Mouse (Mus musculus) heart, adult 2 months (tissue): ENCODE data around the gene Cadm3. TPM values are rescaled to one million over a fixed set of nuclear protein-coding genes. Genes with fewer than 3 reads are reported as not detected.

ENCODE experiments used
- DNase-seq, 2 experiments: peaks; one replicate each; pipeline ENCODE4 v3.0.0; 2021
- H3K27ac ChIP-seq: fragments of 200-600 bp; 2 replicates; pipeline ENCODE4 v1.8.1; 2022
- H3K27me3 ChIP-seq: fragments of 200-500 bp; 2 replicates; pipeline ENCODE4 v1.6.1; 2012; ENCODE audit warnings: mild to moderate bottlenecking, low read length, inconsistent platforms, mixed read lengths; ENCODE audit not compliant: control insufficient read depth, insufficient read depth
- H3K36me3 ChIP-seq: fragments of 200-500 bp; 2 replicates; pipeline ENCODE4 v1.6.1; 2012; ENCODE audit warnings: low read length, inconsistent platforms; ENCODE audit not compliant: control insufficient read depth, insufficient read depth
- H3K4me1 ChIP-seq: fragments of 200-500 bp; 2 replicates; pipeline ENCODE4 v1.6.1; 2011; ENCODE audit warnings: low read length; ENCODE audit not compliant: control insufficient read depth, insufficient read depth
- H3K4me3 ChIP-seq: fragments of 200-600 bp; 2 replicates; pipeline ENCODE4 v1.8.1; 2022
- H3K79me2 ChIP-seq: fragments of 200-500 bp; replicated peaks from 2 replicates; pipeline ENCODE4 v1.6.1; 2012; ENCODE audit warnings: mild to moderate bottlenecking, inconsistent platforms, low read length, moderate library complexity, mixed read lengths; ENCODE audit not compliant: control insufficient read depth, insufficient read depth
- H3K9ac ChIP-seq: fragments of 200-500 bp; 2 replicates; pipeline ENCODE4 v1.6.1; 2012; ENCODE audit warnings: low read depth, mild to moderate bottlenecking, control low read depth, inconsistent platforms, low read length, mixed read lengths
- CTCF ChIP-seq: fragments of 200-600 bp; IDR thresholded peaks from 2 replicates; pipeline ENCODE4 v1.8.1; 2022; ENCODE audit warnings: antibody characterized with exemption, mild to moderate bottlenecking, moderate library complexity
- EP300 ChIP-seq: fragments of 200-500 bp; IDR thresholded peaks from 2 replicates; pipeline ENCODE4 v1.6.1; 2011; ENCODE audit warnings: low read depth, low read length, control low read depth; ENCODE audit not compliant: insufficient read depth
- POLR2A ChIP-seq: fragments of 200-500 bp; IDR thresholded peaks from 2 replicates; pipeline ENCODE4 v1.6.1; 2011; ENCODE audit warnings: mild to moderate bottlenecking, low read depth, low read length, control low read depth; ENCODE audit not compliant: insufficient read depth
- WGBS: fragments of 180-500 bp; shearing (Covaris S2); methylation state at CpG from one replicate; pipeline ENCODE4 v1.1.7; 2018; 5-methylcytosine and 5-hydroxymethylcytosine counted together
- intact Hi-C: fragments of 180-260 bp; cut with DNase I; formaldehyde crosslinking; loops from one replicate; pipeline ENCODE4 v1.15.1; 2025
- polyA plus RNA-seq: library from polyadenylated mRNA; depleted of rRNA; stranded (reverse); fragments of >200 nt; gene quantifications from 2 replicates; pipeline ENCODE4 v1.2.3, GENCODE M21; 2012
- total RNA-seq, 2 experiments: library from RNA; stranded (reverse); gene quantifications; 2 replicates each; pipeline ENCODE4 v1.2.3; 2021

The Cadm3 gene
- total and polyA plus RNA-seq, 3 experiments, result 1.6 to 4.1 (median 2.6) TPM

GRCm38 (mm10) chr1:173391754-173392153, 24.3 kb upstream of the Cadm3 start:
- 30% methylated on average over 6 of the region's 6 CpGs for WGBS
- no peaks in the 10 kb centered on the region for H3K36me3 ChIP-seq
- intact Hi-C loops, result loop anchor here (10.0 kb wide), 1 partner anchor 757 kb away; the partner anchor contains the start of gene Dusp23
- H3K27me3 ChIP-seq, result no peaks in the 10 kb centered on the region; the same call in 1 of the 2 replicates
- H3K4me1 ChIP-seq, result no peaks in the 10 kb centered on the region
- no peak for TF ChIP-seq EP300
- TF ChIP-seq CTCF, result no peak
- TF ChIP-seq POLR2A, result no peak
- H3K9ac ChIP-seq, result no peak overlapping the region
- no peak overlapping the region for H3K4me3 ChIP-seq
- no peaks in the 10 kb centered on the region for H3K79me2 ChIP-seq
- no peak overlapping the region for H3K27ac ChIP-seq
- no peak for DNase-seq

DNA sequence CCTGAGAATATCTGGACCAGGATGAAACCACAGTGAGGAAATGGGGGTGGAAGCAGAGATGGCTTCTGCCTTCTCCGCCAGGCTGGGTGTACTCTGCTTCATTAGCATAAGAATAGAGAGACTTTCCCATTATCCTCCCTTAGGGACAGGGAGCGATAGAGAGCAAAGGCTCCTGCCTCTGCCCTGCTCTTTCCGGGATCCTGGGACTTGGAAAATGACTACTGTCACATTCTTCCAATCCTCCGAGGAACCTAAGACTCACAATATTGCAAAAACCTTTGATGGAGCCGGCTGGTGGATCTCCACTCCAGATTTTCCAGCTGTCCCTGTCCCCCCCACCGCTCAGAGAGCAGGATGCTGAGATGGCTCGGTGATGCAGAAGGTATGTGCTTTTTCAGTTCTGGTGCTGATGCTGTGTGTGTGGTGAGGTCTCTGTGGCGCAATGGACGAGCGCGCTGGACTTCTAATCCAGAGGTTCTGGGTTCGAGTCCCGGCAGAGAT, 22.5 kb upstream of the Cadm3 start:
- no peak overlapping the region for H3K9ac ChIP-seq
- no peak overlapping the region for H3K27ac ChIP-seq
- H3K27me3 ChIP-seq, result no peaks in the 10 kb centered on the region; the same call in 1 of the 2 replicates
- TF ChIP-seq EP300 (no peak), POLR2A (no peak), CTCF (no peak)
- WGBS, result 4% methylated on average over 13 of the region's 13 CpGs
- intact Hi-C loops, result loop anchor here (10.0 kb wide), 1 partner anchor 755 kb away; the partner anchor contains the start of gene Dusp23
- H3K79me2 ChIP-seq, result no peaks in the 10 kb centered on the region
- H3K4me1 ChIP-seq, result no peaks in the 10 kb centered on the region
- H3K4me3 ChIP-seq, result no peak overlapping the region
- no peaks in the 10 kb centered on the region for H3K36me3 ChIP-seq
- DNase-seq, result no peak

GRCm38 (mm10) chr1:173389431-173389830, 21.9 kb upstream of the Cadm3 start:
- Histone ChIP-seq H3K27me3 (no peaks in the 10 kb centered on the region; the same call in 1 of the 2 replicates), H3K9ac (no peak overlapping the region), H3K36me3 (no peaks in the 10 kb centered on the region), H3K4me1 (no peaks in the 10 kb centered on the region), H3K79me2 (no peaks in the 10 kb centered on the region), H3K27ac (no peak overlapping the region), H3K4me3 (no peak overlapping the region)
- intact Hi-C loops, result no loop called here
- no peak for DNase-seq
- WGBS, result 27% methylated on average over 3 of the region's 3 CpGs
- TF ChIP-seq POLR2A (no peak), EP300 (no peak), CTCF (no peak)

DNA sequence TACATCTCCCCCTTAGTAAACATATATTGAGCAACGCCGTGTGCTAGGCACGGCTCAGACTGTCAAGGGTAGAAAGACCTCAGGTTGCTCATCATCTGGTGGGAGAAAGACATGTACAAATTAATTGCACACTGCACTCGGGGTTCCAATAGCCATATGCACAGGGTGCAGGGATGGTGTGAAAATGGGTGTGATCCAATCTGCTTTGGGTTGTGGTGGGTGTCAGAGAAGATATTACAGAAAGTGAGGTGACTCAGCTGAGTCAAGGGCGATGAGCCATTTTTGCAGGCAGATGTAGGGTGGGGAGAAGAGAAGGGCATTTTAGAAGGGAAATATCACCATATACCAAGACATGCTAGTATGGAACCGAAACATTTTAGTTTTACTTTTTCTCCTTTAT, 13.9 kb upstream of the Cadm3 start:
- intact Hi-C loops, result no loop called here
- TF ChIP-seq POLR2A, result no peak
- no peak for TF ChIP-seq EP300
- no peak for TF ChIP-seq CTCF
- Histone ChIP-seq H3K4me3 (no peak overlapping the region), H3K9ac (no peak overlapping the region), H3K36me3 (no peaks in the 10 kb centered on the region), H3K27me3 (no peaks in the 10 kb centered on the region), H3K27ac (no peak overlapping the region), H3K79me2 (no peaks in the 10 kb centered on the region), H3K4me1 (no peaks in the 10 kb centered on the region)
- DNase-seq, result no peak
- 76% methylated on average over 6 of the region's 6 CpGs for WGBS

- H3K4me3 ChIP-seq, result no peak overlapping the region
- H3K79me2 ChIP-seq, result no peaks in the 10 kb centered on the region
- WGBS, result 24% methylated on average over 13 of the region's 13 CpGs
- H3K27ac ChIP-seq, result no peak overlapping the region
- peak in 1 of 2 experiments; percentile 53 for DNase-seq
- H3K27me3 ChIP-seq, result no peaks in the 10 kb centered on the region
- no peaks in the 10 kb centered on the region for H3K36me3 ChIP-seq
- intact Hi-C loops, result loop anchor here (1.0 to 2.0 kb wide), 2 partner anchors 39 to 54 kb away; no protein-coding TSS in a partner anchor
- no peaks in the 10 kb centered on the region for H3K4me1 ChIP-seq
- no peak overlapping the region for H3K9ac ChIP-seq
- TF ChIP-seq POLR2A (no peak), CTCF (peak; percentile 80), EP300 (no peak)
These were observed 10.1 kb upstream of the Cadm3 start for GRCm38 (mm10) chr1:173377380-173378112.

DNA sequence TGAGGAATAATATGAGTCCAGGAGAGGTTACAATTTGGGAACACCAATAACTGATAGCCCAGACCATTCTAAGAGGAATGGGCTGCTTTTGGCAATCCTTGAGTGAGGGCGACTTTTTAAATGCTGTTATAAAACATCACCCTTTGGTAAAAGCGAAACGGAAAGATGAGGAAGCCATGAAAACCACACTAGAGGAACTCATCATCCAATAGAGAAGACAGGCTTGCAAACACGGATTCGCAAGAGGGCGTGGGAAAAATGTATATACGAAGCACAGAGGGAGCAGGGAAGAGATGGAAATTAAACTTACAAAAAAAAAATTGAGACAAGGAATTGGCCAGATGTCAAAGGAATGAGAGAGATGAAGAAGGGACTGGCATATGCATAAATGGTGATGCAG, 6.5 kb upstream of the Cadm3 start:
- Histone ChIP-seq H3K27ac (no peak overlapping the region), H3K27me3 (0 out of 2 replicates have a peak, but pooled peaks cover 1% of the 10 kb centered on the region), H3K79me2 (no peaks in the 10 kb centered on the region), H3K9ac (no peak overlapping the region), H3K36me3 (no peaks in the 10 kb centered on the region), H3K4me1 (no peaks in the 10 kb centered on the region), H3K4me3 (no peak overlapping the region)
- no peak for DNase-seq
- WGBS, result 76% methylated on average over 7 of the region's 7 CpGs
- intact Hi-C loops, result no loop called here
- TF ChIP-seq CTCF (no peak), EP300 (no peak), POLR2A (no peak)
